In the genomic region with DNA sequence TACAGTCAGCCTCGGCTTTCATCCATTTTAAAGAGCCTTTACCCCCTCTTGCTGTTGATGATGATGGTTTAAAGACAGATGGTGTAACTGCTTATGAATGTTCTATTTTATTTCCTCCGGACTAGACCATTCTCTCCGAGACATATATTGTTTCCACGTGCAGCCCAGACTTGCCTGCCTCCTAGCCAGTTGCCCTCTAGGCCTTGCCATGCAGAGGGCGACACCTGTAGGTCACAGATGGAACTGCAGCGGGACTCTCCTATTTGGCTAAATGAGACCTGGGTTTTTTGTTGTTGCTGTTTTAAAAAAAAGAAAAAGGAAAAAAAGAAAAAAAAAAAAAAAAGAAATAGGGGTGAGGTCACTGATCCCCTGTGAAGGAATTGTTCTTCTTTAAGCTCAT, we compare ENCODE assay signal across 9 mouse cellular contexts.
DNase-seq lines count a peak whose midpoint lies in the region; ATAC-seq lines count a peak whose summit lies in the region.
"Had no signal": no experiment of that assay in that cellular context is flagged by ENCODE, and none has a peak within 500 bp of the region (broad histone marks: within the 10 kb centered on the region; RNA-seq: fewer than 3 reads in every experiment).

No protein-coding gene starts in this region.

- no peaks in the 10 kb centered on the region for H3K27me3 ChIP-seq in liver, embryonic 13.5 days
- H3K27me3 ChIP-seq in neural tube, embryonic 15.5 days (replicated peaks): no peaks in the 10 kb centered on the region

- no peak overlapping the region for H3K27ac ChIP-seq in liver, embryonic 13.5 days
- 0 out of 2 replicates have a peak overlapping the region, but pooled peaks have one; percentile 37 for H3K27ac ChIP-seq in neural tube, embryonic 15.5 days (replicated peaks)

- H3K4me3 ChIP-seq in liver, embryonic 13.5 days (replicated peaks): no peak overlapping the region
- no peak overlapping the region for H3K4me3 ChIP-seq in neural tube, embryonic 15.5 days (replicated peaks)
- H3K4me3 ChIP-seq: erythroblast, embryonic 14.5 days had no signal

- peaks cover 18% of the 10 kb centered on the region for H3K4me1 ChIP-seq in liver, embryonic 13.5 days (replicated peaks)
- H3K4me1 ChIP-seq in neural tube, embryonic 15.5 days: peaks cover 31% of the 10 kb centered on the region

- DNase-seq in 3T3-L1 (ENCODE audit: low read depth, low spot score): peak; percentile 94
- DNase-seq in WW6 (ENCODE audit: low read depth, low spot score): peak; percentile 66
- DNase-seq in cerebellum, postnatal 36 days: peak; percentile 87 to 89
- DNase-seq in gastrocnemius, postnatal 14 days: peak; percentile 85
- peak; percentile 95 for DNase-seq in kidney, postnatal 10 days
- peak; percentile 46 for DNase-seq in liver, embryonic 13.5 days
- peak; percentile 69 to 79 for DNase-seq in thymus, adult 18-20 months

- ATAC-seq in liver, embryonic 13.5 days (ENCODE audit: low read depth): no peak
- ATAC-seq in neural tube, embryonic 15.5 days (ENCODE audit: low FRiP score): no peak

- no peaks in the 10 kb centered on the region for H3K9me3 ChIP-seq in liver, embryonic 13.5 days (replicated peaks)
- H3K9me3 ChIP-seq in neural tube, embryonic 15.5 days (replicated peaks): no peaks in the 10 kb centered on the region

- intact Hi-C loops in gastrocnemius, postnatal 14 days (cut with DNase I; ENCODE audit: low total_unique reads): loop anchor here (5.0 kb wide), 1 partner anchor 339 kb away; no protein-coding TSS in a partner anchor

- no peaks in the 10 kb centered on the region for H3K36me3 ChIP-seq in liver, embryonic 13.5 days
- peaks cover under 1% of the 10 kb centered on the region for H3K36me3 ChIP-seq in neural tube, embryonic 15.5 days

- no peak overlapping the region for H3K9ac ChIP-seq in liver, embryonic 13.5 days
- no peak overlapping the region for H3K9ac ChIP-seq in neural tube, embryonic 15.5 days (replicated peaks)

- WGBS in liver, embryonic 13.5 days (ENCODE audit: insufficient replicate concordance): 13% methylated on average over 6 of the region's 6 CpGs
- WGBS in neural tube, embryonic 15.5 days: 5% methylated on average over 6 of the region's 6 CpGs

- H3K4me2 ChIP-seq in liver, embryonic 13.5 days: no peak overlapping the region
- no peak overlapping the region for H3K4me2 ChIP-seq in neural tube, embryonic 15.5 days
